Mouse (Mus musculus) liver, postnatal 0 days (tissue): ENCODE data around the gene Syt2. TPM values are rescaled to one million over a fixed set of nuclear protein-coding genes. Genes with fewer than 3 reads are reported as not detected.
A peak's percentile ranks its signal among the peaks of the same experiment; 100 is the strongest.

Source experiments
- ATAC-seq: fragments of 200-750 bp; cut with Nextera tagmentation; 2 replicates; pipeline ENCODE4 v1.8.0; 2017; ENCODE audit warnings: mild to moderate bottlenecking, moderate library complexity
- DNase-seq: peaks from one replicate; pipeline ENCODE4 v3.0.0-alpha.2; 2016
- H3K27ac ChIP-seq: fragments of 300-500 bp; sonication (generic); 2 replicates; pipeline ENCODE4 v1.5.1; 2014; ENCODE audit warnings: antibody characterized with exemption, moderate library complexity, mild to moderate bottlenecking, low read depth
- H3K27me3 ChIP-seq: fragments of 300-500 bp; sonication (generic); 2 replicates; pipeline ENCODE4 v1.6.1; 2014; ENCODE audit warnings: low read length, control low read depth, mixed read lengths; ENCODE audit not compliant: insufficient read depth
- H3K36me3 ChIP-seq: fragments of 300-500 bp; sonication (generic); replicated peaks from 2 replicates; pipeline ENCODE4 v1.6.1; 2014; ENCODE audit warnings: mild to moderate bottlenecking, control low read depth, low read length, moderate library complexity, mixed read lengths; ENCODE audit not compliant: insufficient read depth
- H3K4me1 ChIP-seq: fragments of 300-500 bp; sonication (generic); 2 replicates; pipeline ENCODE4 v1.6.1; 2014; ENCODE audit warnings: antibody characterized with exemption, mild to moderate bottlenecking, control low read depth; ENCODE audit not compliant: insufficient read depth
- H3K4me2 ChIP-seq: fragments of 300-500 bp; sonication (generic); 2 replicates; pipeline ENCODE4 v1.6.1; 2014; ENCODE audit warnings: low read depth, mild to moderate bottlenecking, low read length, moderate library complexity, mixed read lengths
- H3K4me3 ChIP-seq: fragments of 300-500 bp; sonication (generic); 2 replicates; pipeline ENCODE4 v1.5.1; 2014; ENCODE audit warnings: low read depth, low read length
- H3K9ac ChIP-seq: fragments of 300-500 bp; sonication (generic); replicated peaks from 2 replicates; pipeline ENCODE4 v1.6.1; 2014; ENCODE audit warnings: mild to moderate bottlenecking, moderate library complexity
- H3K9me3 ChIP-seq: fragments of 300-500 bp; sonication (generic); 2 replicates; pipeline ENCODE4 v1.6.1; 2016; ENCODE audit warnings: mild to moderate bottlenecking, control low read depth, low read length, mixed read lengths
- CTCF ChIP-seq: sonication (generic); IDR thresholded peaks from 2 replicates; pipeline ENCODE4 v1.5.1; 2016; ENCODE audit warnings: antibody characterized with exemption, low read depth
- EP300 ChIP-seq: IDR thresholded peaks from 2 replicates; pipeline ENCODE4 v1.6.1; 2016; ENCODE audit warnings: antibody characterized with exemption, low read depth, mild to moderate bottlenecking
- WGBS: fragments of 180-500 bp; shearing (Covaris S2); extraction: QIAGEN DNeasy Blood & Tissue Kit; methylation state at CpG from one replicate; pipeline ENCODE4 v1.1.7; 2014; ENCODE audit not compliant: insufficient replicate concordance; 5-methylcytosine and 5-hydroxymethylcytosine counted together
- polyA plus RNA-seq: library from polyadenylated mRNA; unstranded; fragments of >200 nt; fragmentation: Nextera tagmentation; extraction: Ambion mirVana; gene quantifications from 2 replicates; pipeline ENCODE4 v1.2.1, GENCODE M21; 2015

Syt2 gene
- polyA plus RNA-seq, 1 experiment from 2014 or later, result not detected

DNA sequence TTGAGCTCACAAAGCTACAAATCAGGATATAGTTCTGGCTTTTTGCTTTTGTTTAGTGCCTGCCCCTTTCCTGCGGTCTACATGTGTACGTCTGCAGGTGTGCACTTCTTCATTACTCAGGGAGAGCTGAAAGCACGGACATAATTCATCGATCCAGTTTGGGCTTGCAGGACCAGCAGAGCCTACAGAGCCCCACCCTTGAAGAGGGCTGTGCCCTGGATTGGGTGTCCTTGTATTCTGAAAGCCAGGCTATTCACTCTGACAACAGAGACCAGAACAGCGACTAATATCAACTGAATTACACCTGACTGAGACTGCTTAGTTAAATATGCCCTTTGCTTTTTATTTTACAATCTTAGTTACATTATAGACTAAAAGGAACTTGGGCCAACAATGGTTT, 87.2 kb downstream of the Syt2 start:
- Histone ChIP-seq H3K4me3 (no peak overlapping the region), H3K36me3 (no peaks in the 10 kb centered on the region), H3K9ac (no peak overlapping the region), H3K27me3 (no peaks in the 10 kb centered on the region), H3K9me3 (peaks cover 3% of the 10 kb centered on the region; the same call in 1 of the 2 replicates), H3K27ac (no peak overlapping the region), H3K4me1 (no peaks in the 10 kb centered on the region), H3K4me2 (no peak overlapping the region)
- 88% methylated on average over 5 of the region's 5 CpGs for WGBS
- TF ChIP-seq EP300 (no peak), CTCF (no peak)
- ATAC-seq (no peak), DNase-seq (no peak)

DNA sequence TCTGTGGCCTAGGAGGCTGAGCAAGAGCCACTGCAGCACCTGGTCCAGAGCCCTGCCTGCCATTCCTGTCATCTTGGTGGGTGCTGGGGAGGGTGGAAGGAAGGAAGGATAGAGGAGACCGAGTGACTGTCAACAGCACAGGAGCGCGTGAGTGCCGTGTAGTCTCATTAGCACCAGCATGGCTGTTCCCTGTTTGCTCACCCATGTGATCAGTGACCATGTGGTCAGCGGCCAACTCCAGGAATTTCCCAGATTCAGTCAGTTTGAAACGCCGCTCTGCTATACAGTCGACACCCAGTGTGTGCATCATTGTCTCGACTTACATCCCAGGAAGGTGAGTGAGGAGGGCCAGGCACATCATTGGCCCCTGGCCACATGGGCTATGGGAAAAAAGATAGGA, 91.0 kb downstream of the Syt2 start:
- no peak for DNase-seq
- WGBS, result 75% methylated on average over 9 of the region's 9 CpGs
- no peak for TF ChIP-seq EP300
- H3K9me3 ChIP-seq, result peaks cover 3% of the 10 kb centered on the region; the same call in 1 of the 2 replicates
- no peaks in the 10 kb centered on the region for H3K27me3 ChIP-seq
- no peak overlapping the region for H3K27ac ChIP-seq
- H3K4me3 ChIP-seq, result no peak overlapping the region
- peaks cover 4% of the 10 kb centered on the region for H3K4me1 ChIP-seq
- H3K4me2 ChIP-seq, result no peak overlapping the region
- no peaks in the 10 kb centered on the region for H3K36me3 ChIP-seq
- H3K9ac ChIP-seq, result no peak overlapping the region
- ATAC-seq, result no peak

DNA sequence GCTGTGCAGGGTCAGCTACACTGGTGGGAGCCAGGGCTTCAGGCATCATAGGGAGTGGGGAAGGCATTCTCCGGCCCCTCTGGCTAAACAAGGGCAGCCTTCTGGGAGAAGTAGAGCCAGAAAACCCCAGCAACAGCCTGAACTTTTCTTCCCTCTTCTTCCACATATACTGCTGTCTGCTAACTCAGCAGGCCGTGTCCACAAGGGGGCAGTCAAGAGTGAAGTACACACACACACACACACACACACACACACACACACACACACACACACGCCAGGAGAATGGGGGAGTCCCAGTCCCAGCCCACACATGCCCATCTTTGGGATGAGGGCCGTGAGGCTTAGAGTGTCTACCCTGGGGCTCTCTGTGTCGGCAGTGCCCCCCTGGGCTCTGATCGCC, 95.0 kb downstream of the Syt2 start:
- peaks cover 4% of the 10 kb centered on the region; the same call in 1 of the 2 replicates for H3K27me3 ChIP-seq
- DNase-seq (peak; percentile 71), ATAC-seq (peak; percentile 55)
- 50% methylated on average over 6 of the region's 6 CpGs for WGBS
- peak; percentile 66 for TF ChIP-seq CTCF
- no peak for TF ChIP-seq EP300
- H3K9me3 ChIP-seq, result no peaks in the 10 kb centered on the region
- H3K27ac ChIP-seq, result no peak overlapping the region
- H3K4me2 ChIP-seq, result peak overlapping the region; percentile 39
- peaks cover 4% of the 10 kb centered on the region for H3K4me1 ChIP-seq
- no peak overlapping the region for H3K4me3 ChIP-seq
- no peaks in the 10 kb centered on the region for H3K36me3 ChIP-seq
- no peak overlapping the region for H3K9ac ChIP-seq

GRCm38 (mm10) chr1:134741946-134742661, 95.6 kb downstream of the Syt2 start:
- Histone ChIP-seq H3K36me3 (no peaks in the 10 kb centered on the region), H3K27ac (no peak overlapping the region), H3K4me2 (peak overlapping the region; percentile 39), H3K27me3 (peaks cover 4% of the 10 kb centered on the region; the same call in 1 of the 2 replicates), H3K9ac (no peak overlapping the region), H3K9me3 (no peaks in the 10 kb centered on the region), H3K4me1 (peaks cover 6% of the 10 kb centered on the region), H3K4me3 (no peak overlapping the region)
- DNase-seq (peak; percentile 32), ATAC-seq (peak; percentile 93)
- 49% methylated on average over 7 of the region's 7 CpGs for WGBS
- TF ChIP-seq CTCF (peak; percentile 26), EP300 (no peak)

DNA sequence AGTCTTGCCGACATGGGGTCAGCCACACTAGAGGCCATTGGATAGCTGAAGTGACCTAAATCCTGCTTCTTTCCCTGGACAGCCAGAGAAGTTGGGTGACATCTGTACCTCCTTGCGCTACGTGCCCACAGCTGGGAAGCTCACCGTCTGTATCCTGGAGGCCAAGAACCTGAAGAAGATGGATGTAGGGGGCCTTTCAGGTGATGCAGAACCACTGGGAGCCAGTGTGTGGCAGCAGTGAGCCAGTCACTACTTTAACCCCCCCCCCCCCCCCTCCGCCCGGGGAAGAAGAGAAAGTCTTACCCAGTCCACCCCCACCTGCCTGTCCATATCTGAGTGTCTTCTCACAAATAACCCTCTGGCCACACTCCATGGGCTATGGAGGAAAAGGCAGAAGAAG, 99.2 kb downstream of the Syt2 start:
- peak; percentile 63 for TF ChIP-seq CTCF
- TF ChIP-seq EP300, result no peak
- Histone ChIP-seq H3K9me3 (no peaks in the 10 kb centered on the region), H3K4me2 (no peak overlapping the region), H3K4me1 (peaks cover 14% of the 10 kb centered on the region), H3K9ac (no peak overlapping the region), H3K27me3 (peaks cover 4% of the 10 kb centered on the region; the same call in 1 of the 2 replicates), H3K27ac (no peak overlapping the region), H3K36me3 (no peaks in the 10 kb centered on the region), H3K4me3 (no peak overlapping the region)
- WGBS, result 40% methylated on average over 6 of the region's 6 CpGs
- ATAC-seq (no peak), DNase-seq (peak; percentile 67)

GRCm38 (mm10) chr1:134747236-134748174, 101.0 kb downstream of the Syt2 start:
- 14% methylated on average over 23 of the region's 23 CpGs for WGBS
- peak; percentile 33 for TF ChIP-seq CTCF
- no peak for TF ChIP-seq EP300
- DNase-seq (peak; percentile 90), ATAC-seq (peak; percentile 85)
- H3K4me1 ChIP-seq, result peaks cover 10% of the 10 kb centered on the region
- peaks cover 4% of the 10 kb centered on the region; the same call in 1 of the 2 replicates for H3K27me3 ChIP-seq
- H3K36me3 ChIP-seq, result no peaks in the 10 kb centered on the region
- peak overlapping the region; percentile 29; the same call in 1 of the 2 replicates for H3K4me3 ChIP-seq
- peak overlapping the region; percentile 65 for H3K4me2 ChIP-seq
- H3K27ac ChIP-seq, result no peak overlapping the region
- H3K9me3 ChIP-seq, result no peaks in the 10 kb centered on the region
- H3K9ac ChIP-seq, result no peak overlapping the region
